Mouse (Mus musculus): ENCODE data around the gene Dip2b. TPM values are rescaled to one million over a fixed set of nuclear protein-coding genes. Genes with fewer than 3 reads are reported as not detected.
A peak's percentile ranks its signal among the peaks of the same experiment; 100 is the strongest.

Dip2b gene
- polyA plus RNA-seq, 1 experiment from 2014 or later = 3.0 TPM

DNA sequence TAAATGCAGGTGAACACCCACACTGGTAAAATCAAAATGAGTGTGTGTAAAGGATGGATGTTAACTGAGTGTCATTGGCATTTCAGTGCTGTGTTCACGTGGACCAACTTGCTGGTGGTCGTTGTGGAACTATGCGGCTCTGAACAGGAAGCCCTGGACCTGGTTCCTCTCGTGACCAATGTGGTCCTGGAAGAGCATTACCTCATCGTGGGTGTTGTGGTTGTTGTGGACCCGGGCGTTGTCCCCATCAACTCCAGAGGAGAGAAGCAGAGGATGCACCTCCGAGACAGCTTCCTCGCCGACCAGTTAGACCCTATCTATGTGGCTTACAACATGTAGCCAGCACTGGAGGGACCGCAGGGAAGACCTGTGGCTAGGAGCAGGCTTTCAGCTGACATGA is 176.6 kb downstream of the Dip2b start:
- no peaks in the 10 kb centered on the region for H3K9me3 ChIP-seq (replicated peaks; ENCODE audit: control insufficient read depth, low read length)
- H3K4me2 ChIP-seq (ENCODE audit: low read depth, low read length) = no peak overlapping the region
- H3K9ac ChIP-seq (ENCODE audit: low read depth, low read length) = no peak overlapping the region
- 63% methylated on average over 11 of the region's 11 CpGs for WGBS (ENCODE audit: insufficient replicate concordance)
- H3K27me3 ChIP-seq (ENCODE audit: control insufficient read depth, insufficient read depth, low read depth, low read length) = no peaks in the 10 kb centered on the region
- H3K4me1 ChIP-seq (ENCODE audit: control insufficient read depth, low read depth, low read length) = no peaks in the 10 kb centered on the region
- H3K27ac ChIP-seq (ENCODE audit: low read length) = no peak overlapping the region
- no peak overlapping the region for H3K4me3 ChIP-seq (ENCODE audit: low read depth, low read length)
- no peak for ATAC-seq (ENCODE audit: low read depth)
- peaks cover 2% of the 10 kb centered on the region; the same call in 1 of the 2 replicates for H3K36me3 ChIP-seq (ENCODE audit: control insufficient read depth, insufficient read depth)

GRCm38 (mm10) chr15:100216173-100216572 is 177.7 kb downstream of the Dip2b start:
- H3K9me3 ChIP-seq (replicated peaks; ENCODE audit: control insufficient read depth, low read length) = no peaks in the 10 kb centered on the region
- H3K4me3 ChIP-seq (ENCODE audit: low read depth, low read length) = no peak overlapping the region
- H3K36me3 ChIP-seq (ENCODE audit: control insufficient read depth, insufficient read depth) = no peaks in the 10 kb centered on the region; the same call in 1 of the 2 replicates
- H3K27me3 ChIP-seq (ENCODE audit: control insufficient read depth, insufficient read depth, low read depth, low read length) = no peaks in the 10 kb centered on the region
- no peak overlapping the region for H3K27ac ChIP-seq (ENCODE audit: low read length)
- no peak for ATAC-seq (ENCODE audit: low read depth)
- no peak overlapping the region for H3K9ac ChIP-seq (ENCODE audit: low read depth, low read length)
- WGBS (ENCODE audit: insufficient replicate concordance) = 77% methylated on average over 9 of the region's 9 CpGs
- H3K4me1 ChIP-seq (ENCODE audit: control insufficient read depth, low read depth, low read length) = no peaks in the 10 kb centered on the region
- H3K4me2 ChIP-seq (ENCODE audit: low read depth, low read length) = no peak overlapping the region

- Histone ChIP-seq H3K9ac (ENCODE audit: low read depth, low read length) (no peak overlapping the region), H3K4me1 (ENCODE audit: control insufficient read depth, low read depth, low read length) (no peaks in the 10 kb centered on the region), H3K36me3 (ENCODE audit: control insufficient read depth, insufficient read depth) (no peaks in the 10 kb centered on the region; the same call in 1 of the 2 replicates), H3K9me3 (replicated peaks; ENCODE audit: control insufficient read depth, low read length) (no peaks in the 10 kb centered on the region), H3K4me3 (ENCODE audit: low read depth, low read length) (no peak overlapping the region), H3K27me3 (ENCODE audit: control insufficient read depth, insufficient read depth, low read depth, low read length) (no peaks in the 10 kb centered on the region), H3K27ac (ENCODE audit: low read length) (no peak overlapping the region), H3K4me2 (ENCODE audit: low read depth, low read length) (no peak overlapping the region)
- 90% methylated on average over 3 of the region's 3 CpGs for WGBS (ENCODE audit: insufficient replicate concordance)
- ATAC-seq (ENCODE audit: low read depth) = no peak
Measured at GRCm38 (mm10) chr15:100218018-100218417, 179.6 kb downstream of the Dip2b start.

DNA sequence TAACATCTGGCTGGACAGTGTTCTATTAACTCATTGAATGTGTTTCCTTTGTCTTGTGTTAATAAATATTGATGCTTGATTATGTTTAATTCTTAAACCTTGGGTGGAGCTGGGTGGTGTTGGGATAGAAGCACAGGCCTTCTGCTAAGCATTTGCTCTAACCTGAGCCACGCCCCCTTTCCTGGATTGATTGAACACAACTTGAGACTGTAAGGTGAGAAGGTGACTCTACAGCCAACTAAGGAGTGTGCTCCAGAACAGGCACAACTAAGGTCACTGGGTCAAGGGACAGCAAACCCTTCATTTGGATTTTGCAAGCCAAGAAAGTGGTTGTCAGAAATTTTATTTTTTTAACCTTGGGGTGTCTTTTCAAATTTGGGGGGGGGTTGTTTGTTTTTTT is 180.9 kb downstream of the Dip2b start:
- no peaks in the 10 kb centered on the region for H3K27me3 ChIP-seq (ENCODE audit: control insufficient read depth, insufficient read depth, low read depth, low read length)
- H3K9ac ChIP-seq (ENCODE audit: low read depth, low read length) = no peak overlapping the region
- H3K4me2 ChIP-seq (ENCODE audit: low read depth, low read length) = no peak overlapping the region
- no peak for ATAC-seq (ENCODE audit: low read depth)
- H3K4me1 ChIP-seq (ENCODE audit: control insufficient read depth, low read depth, low read length) = no peaks in the 10 kb centered on the region
- H3K4me3 ChIP-seq (ENCODE audit: low read depth, low read length) = no peak overlapping the region
- H3K9me3 ChIP-seq (replicated peaks; ENCODE audit: control insufficient read depth, low read length) = no peaks in the 10 kb centered on the region
- no peak overlapping the region for H3K27ac ChIP-seq (ENCODE audit: low read length)
- H3K36me3 ChIP-seq (ENCODE audit: control insufficient read depth, insufficient read depth) = no peaks in the 10 kb centered on the region; the same call in 1 of the 2 replicates
- WGBS (ENCODE audit: insufficient replicate concordance) = 35% methylated on average over 1 of the region's 1 CpGs

DNA sequence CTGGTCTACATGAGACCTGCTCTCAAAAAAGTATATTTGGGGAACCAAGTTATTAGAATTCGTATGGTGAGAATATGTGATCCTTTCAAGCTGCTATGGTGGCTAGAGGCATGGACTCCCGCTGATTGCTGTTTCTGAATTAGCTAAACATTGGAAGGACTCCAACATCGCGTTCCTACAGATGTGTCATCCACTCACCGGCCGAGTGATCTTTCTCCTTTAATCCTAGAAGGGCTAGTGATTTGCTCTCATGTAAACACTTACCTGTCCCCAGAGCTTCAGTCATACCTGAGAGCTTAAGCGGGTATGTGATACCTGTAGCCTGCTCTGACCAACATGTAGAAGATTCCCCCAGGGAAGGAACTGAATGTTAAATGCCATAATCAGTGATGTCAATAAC is 182.5 kb downstream of the Dip2b start:
- Histone ChIP-seq H3K27ac (ENCODE audit: low read length) (no peak overlapping the region), H3K9me3 (replicated peaks; ENCODE audit: control insufficient read depth, low read length) (no peaks in the 10 kb centered on the region)
- no peak for ATAC-seq (ENCODE audit: low read depth)

GRCm38 (mm10) chr15:100225381-100225780 is 186.9 kb downstream of the Dip2b start:
- H3K27ac ChIP-seq (ENCODE audit: low read length) = no peak overlapping the region; the same call in 1 of the 2 replicates
- no peak for ATAC-seq (ENCODE audit: low read depth)
- H3K36me3 ChIP-seq (ENCODE audit: control insufficient read depth, insufficient read depth) = no peaks in the 10 kb centered on the region; the same call in 1 of the 2 replicates

More for the DNA sequence above, 182.5 kb downstream of the Dip2b start:
- Histone ChIP-seq H3K4me3 (ENCODE audit: low read depth, low read length) (no peak overlapping the region), H3K27me3 (ENCODE audit: control insufficient read depth, insufficient read depth, low read depth, low read length) (no peaks in the 10 kb centered on the region), H3K9ac (ENCODE audit: low read depth, low read length) (no peak overlapping the region), H3K36me3 (ENCODE audit: control insufficient read depth, insufficient read depth) (no peaks in the 10 kb centered on the region), H3K4me1 (ENCODE audit: control insufficient read depth, low read depth, low read length) (peaks cover 3% of the 10 kb centered on the region), H3K4me2 (ENCODE audit: low read depth, low read length) (no peak overlapping the region)
- WGBS (ENCODE audit: insufficient replicate concordance) = 77% methylated on average over 7 of the region's 7 CpGs

GRCm38 (mm10) chr15:100225891-100226290 is 187.4 kb downstream of the Dip2b start:
- Histone ChIP-seq H3K9ac (ENCODE audit: low read depth, low read length) (no peak overlapping the region; the same call in 1 of the 2 replicates), H3K36me3 (ENCODE audit: control insufficient read depth, insufficient read depth) (no peaks in the 10 kb centered on the region; the same call in 1 of the 2 replicates), H3K27me3 (ENCODE audit: control insufficient read depth, insufficient read depth, low read depth, low read length) (no peaks in the 10 kb centered on the region), H3K9me3 (replicated peaks; ENCODE audit: control insufficient read depth, low read length) (no peaks in the 10 kb centered on the region), H3K4me3 (ENCODE audit: low read depth, low read length) (no peak overlapping the region), H3K4me2 (ENCODE audit: low read depth, low read length) (no peak overlapping the region), H3K27ac (ENCODE audit: low read length) (peak overlapping the region; percentile 97), H3K4me1 (ENCODE audit: control insufficient read depth, low read depth, low read length) (peaks cover 31% of the 10 kb centered on the region)
- ATAC-seq (ENCODE audit: low read depth) = no peak
- WGBS (ENCODE audit: insufficient replicate concordance) = 88% methylated on average over 1 of the region's 1 CpGs

More at GRCm38 (mm10) chr15:100225381-100225780, 186.9 kb downstream of the Dip2b start:
- no peak overlapping the region for H3K4me3 ChIP-seq (ENCODE audit: low read depth, low read length)
- no peak overlapping the region for H3K9ac ChIP-seq (ENCODE audit: low read depth, low read length)
- H3K9me3 ChIP-seq (replicated peaks; ENCODE audit: control insufficient read depth, low read length) = no peaks in the 10 kb centered on the region
- peaks cover 26% of the 10 kb centered on the region for H3K4me1 ChIP-seq (ENCODE audit: control insufficient read depth, low read depth, low read length)
- no peaks in the 10 kb centered on the region for H3K27me3 ChIP-seq (ENCODE audit: control insufficient read depth, insufficient read depth, low read depth, low read length)
- no peak overlapping the region for H3K4me2 ChIP-seq (ENCODE audit: low read depth, low read length)
- 85% methylated on average over 4 of the region's 4 CpGs for WGBS (ENCODE audit: insufficient replicate concordance)

DNA sequence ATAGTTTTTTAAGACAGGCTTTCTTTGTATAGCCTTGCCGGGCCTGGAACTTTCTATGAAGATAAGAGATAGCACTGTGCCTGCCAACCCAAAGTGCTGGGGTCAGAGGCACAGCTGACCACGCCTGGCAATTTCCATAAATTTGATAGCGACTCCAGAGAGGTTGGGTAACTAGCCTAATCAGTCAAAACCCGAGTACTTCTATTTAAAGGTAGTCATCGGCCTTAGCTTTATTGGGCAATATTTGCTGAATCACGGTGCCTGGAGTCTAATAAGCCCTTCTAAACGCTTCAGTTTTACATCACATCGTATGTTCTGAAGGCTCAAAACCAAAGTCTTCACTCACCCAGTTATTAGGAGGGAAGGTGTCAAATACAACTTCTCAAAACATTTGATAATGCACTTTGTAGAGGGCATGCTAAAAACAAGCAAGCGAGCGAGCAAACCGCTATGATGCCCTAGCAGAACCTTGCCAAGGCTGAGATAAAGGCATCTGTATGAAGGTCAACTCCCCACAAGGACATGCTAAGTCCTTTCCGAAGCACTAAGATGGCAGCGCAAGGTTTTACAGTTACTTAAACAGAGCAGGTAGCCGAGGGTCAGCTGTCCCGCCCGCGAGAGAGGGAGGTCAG is 188.7 kb downstream of the Dip2b start:
- under 1% methylated on average over 17 of the region's 17 CpGs for WGBS (ENCODE audit: insufficient replicate concordance)
- peak overlapping the region; percentile 95 for H3K9ac ChIP-seq (ENCODE audit: low read depth, low read length)
- peaks cover 43% of the 10 kb centered on the region for H3K4me1 ChIP-seq (ENCODE audit: control insufficient read depth, low read depth, low read length)
- H3K9me3 ChIP-seq (replicated peaks; ENCODE audit: control insufficient read depth, low read length) = no peaks in the 10 kb centered on the region
- H3K27me3 ChIP-seq (ENCODE audit: control insufficient read depth, insufficient read depth, low read depth, low read length) = no peaks in the 10 kb centered on the region
- H3K4me2 ChIP-seq (ENCODE audit: low read depth, low read length) = peak overlapping the region; percentile 79
- peak overlapping the region; percentile 87 for H3K4me3 ChIP-seq (ENCODE audit: low read depth, low read length)
- no peaks in the 10 kb centered on the region; the same call in 1 of the 2 replicates for H3K36me3 ChIP-seq (ENCODE audit: control insufficient read depth, insufficient read depth)
- peak; percentile 80 for ATAC-seq (ENCODE audit: low read depth)
- H3K27ac ChIP-seq (ENCODE audit: low read length) = peak overlapping the region; percentile 97
